Mouse (Mus musculus) embryonic facial prominence, embryonic 13.5 days (tissue): ENCODE results near the gene Gm21974. TPM values are rescaled to one million over a fixed set of nuclear protein-coding genes. Genes with fewer than 3 reads are reported as not detected.

ENCODE experiments used
- ATAC-seq: fragments of 200-750 bp; cut with Nextera tagmentation; 2 replicates; pipeline ENCODE4 v1.8.0; 2017; ENCODE audit warnings: low read depth; ENCODE audit not compliant: insufficient number of reproducible peaks, insufficient read depth, low FRiP score, low TSS enrichment
- H3K27ac ChIP-seq: fragments of 300-500 bp; sonication (generic); 2 replicates; pipeline ENCODE4 v1.5.1; 2015; ENCODE audit warnings: moderate library complexity, mild to moderate bottlenecking, inconsistent platforms
- H3K27me3 ChIP-seq: fragments of 300-500 bp; sonication (generic); 2 replicates; pipeline ENCODE4 v1.6.1; 2015; ENCODE audit warnings: mild to moderate bottlenecking, inconsistent platforms
- H3K36me3 ChIP-seq: fragments of 300-500 bp; sonication (generic); 2 replicates; pipeline ENCODE4 v1.6.1; 2015; ENCODE audit warnings: mild to moderate bottlenecking, inconsistent platforms
- H3K4me1 ChIP-seq: fragments of 300-500 bp; sonication (generic); 2 replicates; pipeline ENCODE4 v1.6.1; 2015; ENCODE audit warnings: inconsistent platforms
- H3K4me2 ChIP-seq: fragments of 300-500 bp; sonication (generic); 2 replicates; pipeline ENCODE4 v1.6.1; 2015; ENCODE audit warnings: moderate library complexity, mild to moderate bottlenecking, inconsistent platforms
- H3K4me3 ChIP-seq: fragments of 300-500 bp; sonication (generic); 2 replicates; pipeline ENCODE4 v1.5.1; 2015; ENCODE audit warnings: mild to moderate bottlenecking, inconsistent platforms
- H3K9ac ChIP-seq: fragments of 300-500 bp; sonication (generic); 2 replicates; pipeline ENCODE4 v1.6.1; 2015; ENCODE audit warnings: mild to moderate bottlenecking, inconsistent platforms
- H3K9me3 ChIP-seq: fragments of 300-500 bp; sonication (generic); 2 replicates; pipeline ENCODE4 v1.6.1; 2016; ENCODE audit warnings: inconsistent platforms
- WGBS: fragments of 180-500 bp; shearing (Covaris S2); methylation state at CpG from one replicate; pipeline ENCODE4 v1.1.7; 2015; ENCODE audit warnings: mixed read lengths; 5-methylcytosine and 5-hydroxymethylcytosine counted together
- polyA plus RNA-seq: library from polyadenylated mRNA; unstranded; fragments of >200 nt; fragmentation: Nextera tagmentation; extraction: Ambion mirVana; gene quantifications from 2 replicates; pipeline ENCODE4 v1.2.1, GENCODE M21; 2015

The Gm21974 gene
- polyA plus RNA-seq, 1 experiment from 2014 or later: not detected

DNA sequence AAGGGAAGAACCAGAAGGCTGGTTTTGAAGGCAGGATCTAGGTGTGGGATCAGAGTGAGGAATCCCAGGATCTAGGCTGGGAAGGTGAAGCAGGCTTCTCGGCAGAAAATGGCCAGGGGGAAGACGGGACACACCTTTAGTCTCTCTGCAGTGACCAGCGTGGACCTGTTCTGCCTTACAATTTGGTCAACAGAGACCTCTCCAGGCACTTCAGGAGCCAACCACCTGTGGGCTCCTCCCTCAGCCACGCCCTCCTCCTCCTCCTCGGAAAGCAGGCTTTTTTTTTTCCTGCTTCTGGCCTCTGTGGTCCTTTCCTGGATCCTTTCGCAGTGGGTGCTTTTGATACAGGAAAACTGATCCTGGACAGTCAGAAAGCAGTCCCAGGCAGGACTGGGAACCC lies 34.7 kb upstream of the Gm21974 start, which contains the start of gene Prss8:
Gene Prss8 (minus strand): TSS at position 182 of the 400 bp plus-strand sequence.
- Histone ChIP-seq H3K9me3 (no peaks in the 10 kb centered on the region), H3K27me3 (peaks cover 32% of the 10 kb centered on the region), H3K27ac (peak within 1 kb of the TSS; percentile 22; the same call in 1 of the 2 replicates), H3K36me3 (peaks cover 22% of the 10 kb centered on the region), H3K4me1 (peaks cover 35% of the 10 kb centered on the region), H3K4me2 (peak within 1 kb of the TSS; percentile 60), H3K4me3 (peak within 1 kb of the TSS; percentile 43), H3K9ac (peak within 1 kb of the TSS; percentile 70)
- 6% methylated on average over 6 of the region's 6 CpGs for WGBS
- no peak for ATAC-seq

DNA sequence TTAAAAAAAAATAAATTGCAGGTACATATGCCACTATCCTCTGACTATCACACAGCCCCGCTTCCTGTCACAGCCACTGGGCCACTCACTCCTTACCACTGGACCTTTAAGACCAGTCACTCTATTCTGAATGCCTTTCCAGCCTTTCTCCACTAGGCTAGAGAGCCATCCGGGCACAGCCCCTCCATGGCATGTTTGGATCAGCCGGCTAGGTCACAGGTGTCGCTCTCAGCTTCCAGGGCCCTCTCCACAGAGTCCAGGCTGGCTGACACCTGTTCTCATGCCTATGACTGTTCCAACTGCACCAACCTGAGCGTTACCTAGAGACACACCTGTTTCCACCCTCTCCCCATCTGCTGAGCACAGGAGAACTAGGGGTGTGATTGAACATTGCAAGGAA lies 33.3 kb upstream of the Gm21974 start:
- H3K9me3 ChIP-seq: no peaks in the 10 kb centered on the region
- H3K36me3 ChIP-seq: peaks cover 35% of the 10 kb centered on the region
- peaks cover 32% of the 10 kb centered on the region for H3K27me3 ChIP-seq
- peak overlapping the region; percentile 70; the same call in 1 of the 2 replicates for H3K9ac ChIP-seq
- H3K4me3 ChIP-seq: peak overlapping the region; percentile 43
- ATAC-seq: no peak
- WGBS: 53% methylated on average over 5 of the region's 5 CpGs
- peaks cover 28% of the 10 kb centered on the region for H3K4me1 ChIP-seq
- H3K4me2 ChIP-seq: peak overlapping the region; percentile 60
- no peak overlapping the region for H3K27ac ChIP-seq

GRCm38 (mm10) chr7:127927726-127928125 lies 32.5 kb upstream of the Gm21974 start:
- H3K27me3 ChIP-seq: peaks cover 32% of the 10 kb centered on the region
- H3K27ac ChIP-seq: no peak overlapping the region
- no peak overlapping the region for H3K4me3 ChIP-seq
- no peak overlapping the region for H3K9ac ChIP-seq
- WGBS: 82% methylated on average over 11 of the region's 11 CpGs
- no peak for ATAC-seq
- peak overlapping the region; percentile 60; the same call in 1 of the 2 replicates for H3K4me2 ChIP-seq
- peaks cover 28% of the 10 kb centered on the region for H3K4me1 ChIP-seq
- H3K9me3 ChIP-seq: no peaks in the 10 kb centered on the region
- peaks cover 43% of the 10 kb centered on the region for H3K36me3 ChIP-seq

DNA sequence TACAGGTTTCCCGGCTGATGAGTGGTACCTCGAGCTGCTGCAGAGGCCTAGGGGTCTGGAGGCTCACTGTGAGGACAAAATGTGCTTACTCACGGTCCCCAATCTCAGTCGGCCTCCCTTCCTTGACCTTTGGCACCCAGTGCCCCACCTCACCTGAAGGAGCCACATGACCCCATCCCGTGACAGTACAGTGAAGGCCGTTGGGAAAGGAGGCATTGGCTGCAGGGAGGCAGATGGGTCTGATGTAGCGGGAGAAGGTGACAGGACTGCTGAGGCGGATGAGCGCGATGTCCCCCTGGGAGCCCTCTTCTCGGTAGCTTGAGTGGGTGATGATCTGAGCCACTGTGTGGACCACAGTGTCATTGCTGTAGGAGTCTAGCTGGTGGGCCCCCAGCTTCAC lies 31.6 kb upstream of the Gm21974 start:
- H3K36me3 ChIP-seq: peaks cover 52% of the 10 kb centered on the region
- no peak overlapping the region for H3K9ac ChIP-seq
- H3K27ac ChIP-seq: no peak overlapping the region
- no peak for ATAC-seq
- H3K4me2 ChIP-seq: no peak overlapping the region
- H3K4me3 ChIP-seq: no peak overlapping the region
- no peaks in the 10 kb centered on the region for H3K9me3 ChIP-seq
- peaks cover 32% of the 10 kb centered on the region for H3K27me3 ChIP-seq
- H3K4me1 ChIP-seq: peaks cover 23% of the 10 kb centered on the region
- 83% methylated on average over 11 of the region's 11 CpGs for WGBS

DNA sequence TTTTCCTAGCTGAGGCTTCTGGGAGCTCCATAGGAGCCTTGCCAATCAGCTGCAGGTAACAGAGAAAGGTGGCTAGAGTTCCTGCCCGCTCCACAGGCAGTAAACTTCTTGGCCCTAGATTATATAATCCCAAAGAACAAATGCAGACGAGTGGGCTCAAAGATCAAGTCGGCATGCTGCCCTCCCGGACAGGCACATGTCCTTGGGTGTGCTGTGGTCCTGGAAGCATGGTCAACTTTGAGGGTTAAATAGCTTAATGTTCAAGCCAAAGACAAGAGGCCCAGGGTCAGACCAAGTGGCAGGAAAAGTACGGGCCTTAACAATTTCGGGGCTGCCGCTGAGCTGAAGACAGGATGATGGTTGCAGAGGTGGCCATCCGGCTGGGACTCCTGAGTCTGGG lies 30.8 kb upstream of the Gm21974 start:
- H3K27me3 ChIP-seq: peaks cover 32% of the 10 kb centered on the region
- H3K4me1 ChIP-seq: peaks cover 16% of the 10 kb centered on the region
- H3K4me2 ChIP-seq: no peak overlapping the region
- peaks cover 56% of the 10 kb centered on the region for H3K36me3 ChIP-seq
- peak overlapping the region; percentile 68 for H3K27ac ChIP-seq
- no peak overlapping the region for H3K4me3 ChIP-seq
- H3K9ac ChIP-seq: no peak overlapping the region
- no peaks in the 10 kb centered on the region for H3K9me3 ChIP-seq
- WGBS: 84% methylated on average over 8 of the region's 8 CpGs
- no peak for ATAC-seq

GRCm38 (mm10) chr7:127925252-127925651 lies 30.0 kb upstream of the Gm21974 start:
- Histone ChIP-seq H3K27ac (peak overlapping the region; percentile 68), H3K27me3 (peaks cover 27% of the 10 kb centered on the region), H3K9ac (no peak overlapping the region), H3K9me3 (no peaks in the 10 kb centered on the region), H3K4me3 (no peak overlapping the region), H3K36me3 (peaks cover 64% of the 10 kb centered on the region), H3K4me1 (peaks cover 16% of the 10 kb centered on the region), H3K4me2 (no peak overlapping the region)
- no peak for ATAC-seq
- 52% methylated on average over 5 of the region's 5 CpGs for WGBS

GRCm38 (mm10) chr7:127923714-127924113 lies 28.5 kb upstream of the Gm21974 start:
- ATAC-seq: no peak
- Histone ChIP-seq H3K4me1 (peaks cover 6% of the 10 kb centered on the region; the same call in 1 of the 2 replicates), H3K27ac (no peak overlapping the region), H3K4me2 (no peak overlapping the region), H3K9me3 (no peaks in the 10 kb centered on the region), H3K36me3 (peaks cover 69% of the 10 kb centered on the region), H3K4me3 (no peak overlapping the region), H3K9ac (no peak overlapping the region), H3K27me3 (peaks cover 11% of the 10 kb centered on the region)
- WGBS: 75% methylated on average over 5 of the region's 5 CpGs

GRCm38 (mm10) chr7:127922451-127923275 lies 27.4 kb upstream of the Gm21974 start:
- no peak for ATAC-seq
- peaks cover 79% of the 10 kb centered on the region for H3K36me3 ChIP-seq
- H3K4me1 ChIP-seq: peaks cover 6% of the 10 kb centered on the region; the same call in 1 of the 2 replicates
- H3K27me3 ChIP-seq: peaks cover 1% of the 10 kb centered on the region; the same call in 1 of the 2 replicates
- H3K9ac ChIP-seq: no peak overlapping the region
- H3K9me3 ChIP-seq: no peaks in the 10 kb centered on the region
- no peak overlapping the region for H3K4me2 ChIP-seq
- no peak overlapping the region for H3K27ac ChIP-seq
- H3K4me3 ChIP-seq: no peak overlapping the region
- WGBS: 82% methylated on average over 6 of the region's 6 CpGs

DNA sequence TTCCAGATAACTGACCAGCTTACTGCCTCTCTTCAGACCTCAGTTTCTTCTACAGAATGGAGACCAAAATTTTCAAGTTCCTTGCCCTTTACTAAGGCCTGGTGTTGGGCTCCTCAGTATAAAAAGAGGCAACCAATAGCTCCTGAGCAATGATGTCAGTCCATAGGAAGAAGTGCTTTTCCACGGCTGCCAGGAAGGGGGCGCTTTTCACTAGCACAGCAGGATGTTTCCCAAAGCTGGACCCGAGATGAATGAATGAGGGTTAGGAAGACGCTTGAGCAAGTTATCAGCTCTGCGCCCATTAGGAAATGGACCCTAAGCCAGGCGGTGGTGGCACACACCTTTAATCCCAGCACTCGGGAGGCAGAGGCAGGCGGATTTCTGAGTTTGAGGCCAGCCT lies 26.3 kb upstream of the Gm21974 start:
- Histone ChIP-seq H3K9me3 (no peaks in the 10 kb centered on the region), H3K27ac (no peak overlapping the region), H3K4me2 (no peak overlapping the region), H3K9ac (no peak overlapping the region), H3K4me1 (peaks cover 6% of the 10 kb centered on the region; the same call in 1 of the 2 replicates), H3K27me3 (no peaks in the 10 kb centered on the region), H3K4me3 (no peak overlapping the region), H3K36me3 (peaks cover 82% of the 10 kb centered on the region)
- WGBS: 70% methylated on average over 8 of the region's 8 CpGs
- ATAC-seq: no peak

GRCm38 (mm10) chr7:127919290-127919689 lies 24.0 kb upstream of the Gm21974 start:
- H3K9ac ChIP-seq: no peak overlapping the region
- H3K27ac ChIP-seq: no peak overlapping the region
- no peaks in the 10 kb centered on the region for H3K9me3 ChIP-seq
- no peak overlapping the region for H3K4me2 ChIP-seq
- no peak overlapping the region for H3K4me3 ChIP-seq
- no peak for ATAC-seq
- H3K36me3 ChIP-seq: peaks cover 77% of the 10 kb centered on the region
- no peaks in the 10 kb centered on the region for H3K4me1 ChIP-seq
- 74% methylated on average over 7 of the region's 7 CpGs for WGBS
- H3K27me3 ChIP-seq: no peaks in the 10 kb centered on the region

DNA sequence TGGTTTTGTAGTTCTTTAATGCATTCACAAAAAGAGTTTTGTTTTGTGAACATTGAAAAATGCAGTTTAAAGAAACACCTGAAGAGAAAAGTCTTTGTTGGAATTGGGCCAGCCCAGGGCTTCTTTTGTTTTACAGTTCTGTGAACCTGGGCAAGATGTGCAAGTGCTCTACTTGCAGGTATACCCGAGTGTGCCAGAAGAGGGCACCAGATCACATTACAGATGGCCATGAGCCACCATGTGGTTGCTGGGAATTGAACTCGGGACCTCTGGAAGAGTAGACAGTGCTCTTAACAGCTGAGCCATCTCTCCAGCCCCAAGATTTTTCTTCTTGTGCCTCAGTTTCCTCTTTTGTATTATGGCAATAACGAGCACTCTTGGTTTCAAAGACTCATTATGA lies 22.9 kb upstream of the Gm21974 start:
- no peaks in the 10 kb centered on the region for H3K27me3 ChIP-seq
- no peaks in the 10 kb centered on the region for H3K9me3 ChIP-seq
- H3K4me1 ChIP-seq: peaks cover 3% of the 10 kb centered on the region
- H3K36me3 ChIP-seq: peaks cover 67% of the 10 kb centered on the region
- no peak overlapping the region for H3K9ac ChIP-seq
- 54% methylated on average over 3 of the region's 3 CpGs for WGBS
- no peak overlapping the region for H3K27ac ChIP-seq
- ATAC-seq: no peak
- H3K4me3 ChIP-seq: no peak overlapping the region
- H3K4me2 ChIP-seq: no peak overlapping the region

GRCm38 (mm10) chr7:127915293-127915692 lies 20.0 kb upstream of the Gm21974 start:
- 87% methylated on average over 12 of the region's 12 CpGs for WGBS
- H3K27ac ChIP-seq: no peak overlapping the region
- H3K9me3 ChIP-seq: no peaks in the 10 kb centered on the region
- H3K27me3 ChIP-seq: no peaks in the 10 kb centered on the region
- ATAC-seq: no peak
- peaks cover 6% of the 10 kb centered on the region for H3K4me1 ChIP-seq
- H3K4me3 ChIP-seq: no peak overlapping the region
- H3K4me2 ChIP-seq: no peak overlapping the region
- no peak overlapping the region for H3K9ac ChIP-seq
- H3K36me3 ChIP-seq: peaks cover 42% of the 10 kb centered on the region
